Mouse (Mus musculus) embryonic facial prominence, embryonic 14.5 days (tissue): ENCODE results near the gene Papss1. TPM values are rescaled to one million over a fixed set of nuclear protein-coding genes. Genes with fewer than 3 reads are reported as not detected.
"Not testable (repeated sequence)": the region's sequence is repeated elsewhere in the genome, so short reads cannot be mapped to it uniquely, and the experiment has no call there.

Experiments
- ATAC-seq: fragments of 200-750 bp; cut with Nextera tagmentation; 2 replicates; pipeline ENCODE4 v1.8.0; 2017; ENCODE audit warnings: low read depth, moderate number of reproducible peaks, moderate TSS enrichment
- DNase-seq: peaks from one replicate; pipeline ENCODE4 v3.0.0-alpha.2; 2015; ENCODE audit warnings: low spot score
- H3K27ac ChIP-seq: fragments of 300-500 bp; sonication (generic); replicated peaks from 2 replicates; pipeline ENCODE4 v1.5.1; 2014; ENCODE audit warnings: low read depth, mild to moderate bottlenecking, low read length, moderate library complexity
- H3K27me3 ChIP-seq: fragments of 300-500 bp; sonication (generic); replicated peaks from 2 replicates; pipeline ENCODE4 v1.6.1; 2014; ENCODE audit warnings: low read length; ENCODE audit not compliant: control insufficient read depth, insufficient read depth
- H3K36me3 ChIP-seq: fragments of 300-500 bp; sonication (generic); 2 replicates; pipeline ENCODE4 v1.6.1; 2014; ENCODE audit warnings: low read length, mixed read lengths; ENCODE audit not compliant: control insufficient read depth, insufficient read depth
- H3K4me1 ChIP-seq: fragments of 300-500 bp; sonication (generic); 2 replicates; pipeline ENCODE4 v1.6.1; 2014; ENCODE audit warnings: antibody characterized with exemption, low read length; ENCODE audit not compliant: control insufficient read depth, insufficient read depth
- H3K4me2 ChIP-seq: fragments of 300-500 bp; sonication (generic); 2 replicates; pipeline ENCODE4 v1.6.1; 2014; ENCODE audit warnings: low read depth, mild to moderate bottlenecking, low read length, moderate library complexity, mixed read lengths
- H3K4me3 ChIP-seq: fragments of 300-500 bp; sonication (generic); 2 replicates; pipeline ENCODE4 v1.5.1; 2014; ENCODE audit warnings: low read depth, mild to moderate bottlenecking, low read length
- H3K9ac ChIP-seq: fragments of 300-500 bp; sonication (generic); 2 replicates; pipeline ENCODE4 v1.6.1; 2014; ENCODE audit warnings: low read depth, mild to moderate bottlenecking, low read length, moderate library complexity, mixed read lengths
- H3K9me3 ChIP-seq: fragments of 300-500 bp; sonication (generic); 2 replicates; pipeline ENCODE4 v1.6.1; 2016; ENCODE audit warnings: low read length; ENCODE audit not compliant: control insufficient read depth
- WGBS: fragments of 180-500 bp; shearing (Covaris S2); extraction: QIAGEN DNeasy Blood & Tissue Kit; methylation state at CpG from one replicate; pipeline ENCODE4 v1.1.7; 2014; 5-methylcytosine and 5-hydroxymethylcytosine counted together
- polyA plus RNA-seq: library from polyadenylated mRNA; unstranded; fragments of >200 nt; fragmentation: Nextera tagmentation; extraction: Ambion mirVana; gene quantifications from 2 replicates; pipeline ENCODE4 v1.2.1, GENCODE M21; 2014

Gene Papss1
- polyA plus RNA-seq, 1 experiment from 2014 or later: 111 TPM

- H3K4me1 ChIP-seq: no peaks in the 10 kb centered on the region
- no peaks in the 10 kb centered on the region for H3K9me3 ChIP-seq
- no peak overlapping the region for H3K4me3 ChIP-seq
- ATAC-seq (no peak), DNase-seq (no peak)
- H3K4me2 ChIP-seq: no peak overlapping the region
- H3K36me3 ChIP-seq: no peaks in the 10 kb centered on the region
- no peak overlapping the region for H3K27ac ChIP-seq
- H3K9ac ChIP-seq: no peak overlapping the region
- H3K27me3 ChIP-seq: no peaks in the 10 kb centered on the region
- WGBS: 95% methylated on average over 3 of the region's 3 CpGs
These were observed 39.3 kb upstream of the Papss1 start for GRCm38 (mm10) chr3:131525229-131525628.

- Histone ChIP-seq H3K36me3 (no peaks in the 10 kb centered on the region), H3K4me1 (no peaks in the 10 kb centered on the region), H3K27me3 (no peaks in the 10 kb centered on the region), H3K27ac (no peak overlapping the region), H3K4me2 (no peak overlapping the region), H3K9me3 (no peaks in the 10 kb centered on the region), H3K9ac (no peak overlapping the region), H3K4me3 (no peak overlapping the region)
- DNase-seq (no peak), ATAC-seq (no peak)
- WGBS: 95% methylated on average over 13 of the region's 13 CpGs
These were observed 23.2 kb upstream of the Papss1 start for GRCm38 (mm10) chr3:131541244-131541942.

- not testable (repeated sequence) for H3K4me1 ChIP-seq, H3K27me3 ChIP-seq, H3K36me3 ChIP-seq, H3K4me2 ChIP-seq, H3K27ac ChIP-seq, H3K9me3 ChIP-seq, H3K9ac ChIP-seq, ATAC-seq, H3K4me3 ChIP-seq, DNase-seq
- WGBS: 95% methylated on average over 17 of the region's 17 CpGs
These were observed 17.0 kb upstream of the Papss1 start for GRCm38 (mm10) chr3:131547562-131547961.

- no peak overlapping the region for H3K4me2 ChIP-seq
- H3K27me3 ChIP-seq: no peaks in the 10 kb centered on the region
- WGBS: 77% methylated on average over 4 of the region's 4 CpGs
- no peak for DNase-seq
- no peaks in the 10 kb centered on the region for H3K4me1 ChIP-seq
- H3K9ac ChIP-seq: no peak overlapping the region
- H3K4me3 ChIP-seq: no peak overlapping the region
- no peak overlapping the region for H3K27ac ChIP-seq
- ATAC-seq: no peak
- no peaks in the 10 kb centered on the region for H3K36me3 ChIP-seq
- H3K9me3 ChIP-seq: no peaks in the 10 kb centered on the region
These were observed 14.5 kb upstream of the Papss1 start for GRCm38 (mm10) chr3:131550046-131550445.

- no peak overlapping the region for H3K9ac ChIP-seq
- no peak overlapping the region for H3K27ac ChIP-seq
- no peaks in the 10 kb centered on the region for H3K4me1 ChIP-seq
- H3K4me3 ChIP-seq: no peak overlapping the region
- no peaks in the 10 kb centered on the region for H3K27me3 ChIP-seq
- 39% methylated on average over 9 of the region's 9 CpGs for WGBS
- no peak overlapping the region for H3K4me2 ChIP-seq
- no peaks in the 10 kb centered on the region for H3K9me3 ChIP-seq
- no peak for ATAC-seq
- no peaks in the 10 kb centered on the region for H3K36me3 ChIP-seq
- DNase-seq: peak; percentile 73
These were observed 12.0 kb upstream of the Papss1 start for GRCm38 (mm10) chr3:131552349-131553254.

GRCm38 (mm10) chr3:131555771-131556170 lies 8.8 kb upstream of the Papss1 start:
- DNase-seq: no peak
- Histone ChIP-seq H3K27me3 (no peaks in the 10 kb centered on the region), H3K36me3 (no peaks in the 10 kb centered on the region), H3K4me1 (no peaks in the 10 kb centered on the region), H3K4me2 (no peak overlapping the region), H3K27ac (no peak overlapping the region), H3K4me3 (no peak overlapping the region), H3K9ac (no peak overlapping the region), H3K9me3 (no peaks in the 10 kb centered on the region)
- ATAC-seq: no peak

GRCm38 (mm10) chr3:131561591-131561990 lies 3.0 kb upstream of the Papss1 start:
- Histone ChIP-seq H3K27me3 (no peaks in the 10 kb centered on the region), H3K27ac (no peak overlapping the region)
- ATAC-seq: no peak

GRCm38 (mm10) chr3:131565257-131565610 lies 666 bp downstream of the Papss1 start:
- Histone ChIP-seq H3K4me3 (peak overlapping the region; percentile 83), H3K9ac (peak overlapping the region; percentile 93), H3K4me1 (peaks cover 21% of the 10 kb centered on the region), H3K27ac (peak overlapping the region; percentile 96), H3K27me3 (no peaks in the 10 kb centered on the region), H3K9me3 (no peaks in the 10 kb centered on the region), H3K36me3 (peaks cover 10% of the 10 kb centered on the region; the same call in 1 of the 2 replicates), H3K4me2 (peak overlapping the region; percentile 70)
- WGBS: 3% methylated on average over 9 of the region's 9 CpGs
- DNase-seq (peak; percentile 53), ATAC-seq (no peak)

More at GRCm38 (mm10) chr3:131561591-131561990, 3.0 kb upstream of the Papss1 start:
- H3K4me2 ChIP-seq: no peak overlapping the region
- no peak for DNase-seq
- peaks cover 17% of the 10 kb centered on the region for H3K4me1 ChIP-seq
- no peaks in the 10 kb centered on the region for H3K9me3 ChIP-seq
- H3K9ac ChIP-seq: no peak overlapping the region
- H3K4me3 ChIP-seq: no peak overlapping the region
- no peaks in the 10 kb centered on the region for H3K36me3 ChIP-seq
